ENCODE assay signal across 10 mouse cellular contexts in genomic region chr2:71670882-71671281, GRCm38 (mm10).
A peak's percentile ranks its signal among the peaks of the same experiment; 100 is the strongest.
DNase-seq lines count a peak whose midpoint lies in the region; ATAC-seq and TF ChIP-seq lines count a peak whose summit lies in the region.
"Had no signal": no experiment of that assay in that cellular context is flagged by ENCODE, and none has a peak within 500 bp of the region (broad histone marks: within the 10 kb centered on the region; RNA-seq: fewer than 3 reads in every experiment).

No protein-coding gene starts in this region.

- H3K27ac ChIP-seq in forebrain, embryonic 10.5 days = 0 out of 2 replicates have a peak overlapping the region, but pooled peaks have one; percentile 44
- H3K27ac ChIP-seq in forebrain, embryonic 15.5 days (replicated peaks) = no peak overlapping the region
- H3K27ac ChIP-seq in kidney, adult 2 months (ENCODE audit: insufficient read depth, low read depth, low read length) = peak overlapping the region; percentile 64; the same call in 1 of the 2 replicates
- peak overlapping the region; percentile 44; the same call in 1 of the 2 replicates for H3K27ac ChIP-seq in liver, postnatal 0 days (ENCODE audit: low read depth)
- no peak overlapping the region for H3K27ac ChIP-seq in forebrain, embryonic 16.5 days (ENCODE audit: low read length)
- H3K27ac ChIP-seq: midbrain, embryonic 12.5 days had no signal

- no peak overlapping the region for H3K9ac ChIP-seq in forebrain, embryonic 15.5 days (replicated peaks)
- H3K9ac ChIP-seq in liver, postnatal 0 days (replicated peaks) = no peak overlapping the region
- H3K9ac ChIP-seq in forebrain, embryonic 16.5 days (replicated peaks; ENCODE audit: low read depth, low read length) = no peak overlapping the region
- H3K9ac ChIP-seq: midbrain, embryonic 12.5 days had no signal

- no peak overlapping the region for H3K4me3 ChIP-seq in forebrain, embryonic 10.5 days
- H3K4me3 ChIP-seq in forebrain, embryonic 15.5 days = no peak overlapping the region
- H3K4me3 ChIP-seq in kidney, adult 2 months (ENCODE audit: insufficient read depth, low read depth, low read length) = no peak overlapping the region
- H3K4me3 ChIP-seq in liver, postnatal 0 days (ENCODE audit: low read depth, low read length) = no peak overlapping the region
- H3K4me3 ChIP-seq in forebrain, embryonic 16.5 days (replicated peaks; ENCODE audit: low read length) = no peak overlapping the region
- H3K4me3 ChIP-seq: midbrain, embryonic 12.5 days had no signal

- TF ChIP-seq POLR2A in kidney, adult 2 months (IDR thresholded peaks at IDR 0.05; ENCODE audit: low read depth, low read length) = no peak

- DNase-seq in forebrain, embryonic 10.5 days (ENCODE audit: extremely low spot score, low spot score) = no peak
- peak; percentile 80 for DNase-seq in kidney, adult 2 months
- DNase-seq in liver, postnatal 0 days = no peak
- DNase-seq in frontal cortex, postnatal 25 days (ENCODE audit: low spot score in 2 of 2) = no peak
- no peak for DNase-seq in neural tube, embryonic 10.5 days (ENCODE audit: extremely low spot score, low spot score)
- DNase-seq: cerebellum, adult 2 months had no signal

- no peak overlapping the region for H3K4me2 ChIP-seq in forebrain, embryonic 15.5 days (replicated peaks)
- H3K4me2 ChIP-seq in liver, postnatal 0 days (ENCODE audit: low read depth, low read length) = no peak overlapping the region
- no peak overlapping the region for H3K4me2 ChIP-seq in forebrain, embryonic 16.5 days (ENCODE audit: low read length)
- H3K4me2 ChIP-seq: midbrain, embryonic 12.5 days had no signal

- no peaks in the 10 kb centered on the region for H3K27me3 ChIP-seq in forebrain, embryonic 10.5 days (ENCODE audit: poor library complexity, severe bottlenecking)
- no peaks in the 10 kb centered on the region for H3K27me3 ChIP-seq in forebrain, embryonic 15.5 days
- H3K27me3 ChIP-seq in kidney, adult 2 months (replicated peaks; ENCODE audit: control insufficient read depth, insufficient read depth, low read length) = no peaks in the 10 kb centered on the region
- no peaks in the 10 kb centered on the region for H3K27me3 ChIP-seq in liver, postnatal 0 days (ENCODE audit: insufficient read depth, low read length)
- no peaks in the 10 kb centered on the region for H3K27me3 ChIP-seq in forebrain, embryonic 16.5 days (replicated peaks; ENCODE audit: control insufficient read depth, insufficient read depth, low read length)
- H3K27me3 ChIP-seq: midbrain, embryonic 12.5 days had no signal

- no peak for ATAC-seq in forebrain, embryonic 15.5 days (replicated peaks)
- peak; percentile 42 for ATAC-seq in granulocyte monocyte progenitor cell, adult 5-6 weeks (replicated peaks; ENCODE audit: poor library complexity, severe bottlenecking)
- no peak for ATAC-seq in liver, postnatal 0 days
- no peak for ATAC-seq in forebrain, embryonic 16.5 days

- H3K36me3 ChIP-seq in forebrain, embryonic 10.5 days (replicated peaks) = no peaks in the 10 kb centered on the region
- H3K36me3 ChIP-seq in forebrain, embryonic 15.5 days = no peaks in the 10 kb centered on the region
- H3K36me3 ChIP-seq in kidney, adult 2 months (ENCODE audit: control insufficient read depth, insufficient read depth, low read length) = no peaks in the 10 kb centered on the region
- H3K36me3 ChIP-seq in liver, postnatal 0 days (replicated peaks; ENCODE audit: insufficient read depth, low read length) = no peaks in the 10 kb centered on the region
- H3K36me3 ChIP-seq in forebrain, embryonic 16.5 days (ENCODE audit: control insufficient read depth, insufficient read depth) = no peaks in the 10 kb centered on the region
- H3K36me3 ChIP-seq: midbrain, embryonic 12.5 days had no signal

- no peak for TF ChIP-seq EP300 in liver, postnatal 0 days (IDR thresholded peaks at IDR 0.05; ENCODE audit: low read depth)

- 90% methylated on average over 4 of the region's 4 CpGs for WGBS in forebrain, embryonic 10.5 days
- WGBS in forebrain, embryonic 15.5 days = 91% methylated on average over 4 of the region's 4 CpGs
- 54% methylated on average over 4 of the region's 4 CpGs for WGBS in kidney, adult 2 months
- WGBS in liver, postnatal 0 days (ENCODE audit: insufficient replicate concordance) = 28% methylated on average over 4 of the region's 4 CpGs
- 92% methylated on average over 4 of the region's 4 CpGs for WGBS in forebrain, embryonic 16.5 days

- TF ChIP-seq CTCF in kidney, adult 2 months (conservative IDR thresholded peaks at IDR 0.05; ENCODE audit: insufficient read depth, insufficient read length, low read depth, low read length) = no peak
- TF ChIP-seq CTCF in liver, postnatal 0 days (IDR thresholded peaks at IDR 0.05; ENCODE audit: low read depth) = no peak

- peaks cover 20% of the 10 kb centered on the region for H3K4me1 ChIP-seq in forebrain, embryonic 10.5 days
- no peaks in the 10 kb centered on the region for H3K4me1 ChIP-seq in forebrain, embryonic 15.5 days
- 0 out of 2 replicates have a peak, but pooled peaks cover 2% of the 10 kb centered on the region for H3K4me1 ChIP-seq in kidney, adult 2 months (ENCODE audit: control insufficient read depth, insufficient read depth, low read length)
- H3K4me1 ChIP-seq in liver, postnatal 0 days (ENCODE audit: insufficient read depth) = 0 out of 2 replicates have a peak, but pooled peaks cover 6% of the 10 kb centered on the region
- no peaks in the 10 kb centered on the region for H3K4me1 ChIP-seq in forebrain, embryonic 16.5 days (replicated peaks; ENCODE audit: control insufficient read depth, insufficient read depth, low read length)
- H3K4me1 ChIP-seq: midbrain, embryonic 12.5 days had no signal

- no peaks in the 10 kb centered on the region for H3K9me3 ChIP-seq in forebrain, embryonic 10.5 days
- H3K9me3 ChIP-seq in forebrain, embryonic 15.5 days = no peaks in the 10 kb centered on the region
- H3K9me3 ChIP-seq in liver, postnatal 0 days (ENCODE audit: low read length) = no peaks in the 10 kb centered on the region
- H3K9me3 ChIP-seq in forebrain, embryonic 16.5 days (ENCODE audit: control insufficient read depth, low read length) = no peaks in the 10 kb centered on the region
- H3K9me3 ChIP-seq: midbrain, embryonic 12.5 days had no signal

Comparison
In these comparisons a context has a peak if more than half of its experiments do, and no peak if none do; other contexts are left out.
1. H3K27ac ChIP-seq: peak in forebrain, embryonic 10.5 days (single experiment), kidney, adult 2 months (single experiment) and liver, postnatal 0 days (single experiment); none in forebrain, embryonic 15.5 days (single experiment) and forebrain, embryonic 16.5 days (single experiment).